Mouse (Mus musculus) hindbrain, embryonic 15.5 days (tissue): ENCODE data around the gene Gm28047. TPM values are rescaled to one million over a fixed set of nuclear protein-coding genes. Genes with fewer than 3 reads are reported as not detected.

Experiments
- ATAC-seq: fragments of 200-750 bp; cut with Nextera tagmentation; 2 replicates; pipeline ENCODE4 v1.8.0; 2017; ENCODE audit warnings: low read depth, moderate number of reproducible peaks, moderate TSS enrichment; ENCODE audit not compliant: low FRiP score
- H3K27ac ChIP-seq: fragments of 300-500 bp; sonication (generic); replicated peaks from 2 replicates; pipeline ENCODE4 v1.5.1; 2015; ENCODE audit warnings: mild to moderate bottlenecking, inconsistent platforms
- H3K27me3 ChIP-seq: fragments of 300-500 bp; sonication (generic); 2 replicates; pipeline ENCODE4 v1.6.1; 2015; ENCODE audit warnings: control low read depth, inconsistent platforms
- H3K36me3 ChIP-seq: fragments of 300-500 bp; sonication (generic); 2 replicates; pipeline ENCODE4 v1.6.1; 2015; ENCODE audit warnings: control low read depth, inconsistent platforms
- H3K4me1 ChIP-seq: fragments of 300-500 bp; sonication (generic); replicated peaks from 2 replicates; pipeline ENCODE4 v1.6.1; 2015; ENCODE audit warnings: control low read depth, inconsistent platforms
- H3K4me2 ChIP-seq: fragments of 300-500 bp; sonication (generic); 2 replicates; pipeline ENCODE4 v1.6.1; 2015; ENCODE audit warnings: moderate library complexity, mild to moderate bottlenecking, inconsistent platforms
- H3K4me3 ChIP-seq: fragments of 300-500 bp; sonication (generic); 2 replicates; pipeline ENCODE4 v1.5.1; 2015; ENCODE audit warnings: mild to moderate bottlenecking, inconsistent platforms
- H3K9ac ChIP-seq: fragments of 300-500 bp; sonication (generic); 2 replicates; pipeline ENCODE4 v1.6.1; 2015; ENCODE audit warnings: inconsistent platforms
- H3K9me3 ChIP-seq: fragments of 300-500 bp; sonication (generic); 2 replicates; pipeline ENCODE4 v1.6.1; 2016; ENCODE audit warnings: control low read depth, inconsistent platforms
- WGBS: fragments of 180-500 bp; shearing (Covaris S2); methylation state at CpG from one replicate; pipeline ENCODE4 v1.1.7; 2015; 5-methylcytosine and 5-hydroxymethylcytosine counted together
- polyA plus RNA-seq: library from polyadenylated mRNA; unstranded; fragments of >200 nt; fragmentation: Nextera tagmentation; extraction: Ambion mirVana; gene quantifications from 2 replicates; pipeline ENCODE4 v1.2.1, GENCODE M21; 2015

Gene Gm28047
- polyA plus RNA-seq, 1 experiment from 2014 or later: not detected

DNA sequence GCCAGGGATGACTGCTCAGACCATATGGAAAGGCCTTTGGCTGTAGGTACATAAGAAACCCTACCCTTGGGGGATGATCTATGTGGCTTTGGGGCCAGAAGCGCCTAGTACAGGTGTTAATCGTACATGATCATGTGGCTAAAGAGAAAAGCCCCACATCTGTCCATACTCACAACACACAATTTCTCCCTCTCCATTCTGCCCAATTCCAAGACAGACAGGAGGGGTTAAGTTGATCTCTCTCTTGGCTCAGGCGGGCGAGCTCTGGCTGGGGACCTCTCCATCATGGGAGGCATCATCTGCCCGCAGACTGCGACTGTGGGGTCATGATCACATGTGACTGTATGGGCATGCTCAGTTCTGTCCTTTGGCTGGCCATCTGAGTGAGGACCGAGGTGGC, 90.9 kb downstream of the Gm28047 start:
- H3K27me3 ChIP-seq: no peaks in the 10 kb centered on the region
- no peaks in the 10 kb centered on the region for H3K9me3 ChIP-seq
- H3K36me3 ChIP-seq: peaks cover 69% of the 10 kb centered on the region
- H3K9ac ChIP-seq: no peak overlapping the region
- H3K4me2 ChIP-seq: no peak overlapping the region
- H3K4me1 ChIP-seq: no peaks in the 10 kb centered on the region
- no peak overlapping the region for H3K4me3 ChIP-seq
- H3K27ac ChIP-seq: no peak overlapping the region
- 89% methylated on average over 7 of the region's 7 CpGs for WGBS
- no peak for ATAC-seq

DNA sequence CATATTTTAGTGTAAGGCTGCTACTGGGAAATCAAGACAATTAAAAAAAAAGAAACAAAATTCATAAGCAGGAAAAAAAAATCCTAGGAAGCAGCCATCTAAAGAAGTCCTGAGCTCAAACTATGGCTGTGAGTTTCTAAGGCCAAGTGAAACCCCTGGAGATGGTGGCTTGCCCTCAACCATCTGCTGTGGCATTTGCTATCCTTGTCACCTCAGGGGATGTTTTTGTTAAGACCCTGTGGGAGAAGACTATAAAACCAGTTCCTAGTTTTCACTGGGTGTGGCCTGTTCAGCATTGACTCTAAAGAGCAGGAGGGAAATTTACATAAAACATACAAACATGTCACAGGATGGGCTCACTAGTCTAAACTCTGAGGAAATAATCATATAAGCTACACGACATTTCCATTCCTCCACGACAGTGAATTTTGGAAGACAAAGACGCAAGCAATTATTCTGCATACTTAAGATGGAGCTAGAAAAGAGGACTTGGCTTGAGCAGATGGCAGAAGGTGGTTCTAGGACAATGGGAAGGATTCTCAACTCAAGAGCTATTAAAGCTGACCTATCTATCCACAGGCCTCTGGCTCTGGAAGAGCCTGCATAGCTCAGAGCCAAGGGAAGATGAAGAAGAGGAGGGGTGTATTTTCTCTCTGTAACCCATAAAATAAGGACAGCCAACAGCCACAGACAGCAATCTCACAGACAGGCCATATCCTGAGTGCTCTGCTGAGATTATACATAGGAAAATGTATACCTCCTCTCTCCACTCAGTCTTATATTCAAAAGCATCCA, 92.6 kb downstream of the Gm28047 start:
- H3K9me3 ChIP-seq: no peaks in the 10 kb centered on the region
- 84% methylated on average over 3 of the region's 3 CpGs for WGBS
- H3K27me3 ChIP-seq: no peaks in the 10 kb centered on the region
- H3K4me1 ChIP-seq: no peaks in the 10 kb centered on the region
- peaks cover 80% of the 10 kb centered on the region for H3K36me3 ChIP-seq
- H3K4me2 ChIP-seq: no peak overlapping the region
- no peak for ATAC-seq
- no peak overlapping the region for H3K9ac ChIP-seq
- no peak overlapping the region for H3K27ac ChIP-seq
- no peak overlapping the region for H3K4me3 ChIP-seq

DNA sequence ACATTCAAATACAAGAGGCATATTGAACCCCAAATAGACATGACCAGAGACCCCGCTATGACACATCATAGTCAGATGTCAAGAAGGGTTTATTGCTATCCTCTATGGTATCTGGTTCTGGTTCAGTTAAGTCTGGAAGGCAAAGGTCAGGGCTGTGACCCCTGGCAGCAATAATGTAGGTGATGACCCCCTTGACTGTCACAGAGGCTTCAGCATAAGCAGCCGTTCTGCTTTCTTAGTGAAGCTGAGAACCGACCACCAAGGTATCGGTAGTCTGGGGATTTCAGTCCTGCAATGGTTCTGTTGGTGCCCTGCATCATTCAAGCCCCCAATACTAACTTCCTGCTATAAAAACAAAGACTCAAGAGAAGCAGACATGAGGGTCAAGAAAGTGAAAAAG, 93.3 kb downstream of the Gm28047 start:
- WGBS: 92% methylated on average over 4 of the region's 4 CpGs
- no peak overlapping the region for H3K27ac ChIP-seq
- no peak for ATAC-seq
- H3K4me1 ChIP-seq: no peaks in the 10 kb centered on the region
- H3K9me3 ChIP-seq: no peaks in the 10 kb centered on the region
- H3K4me2 ChIP-seq: no peak overlapping the region
- H3K36me3 ChIP-seq: peaks cover 76% of the 10 kb centered on the region
- no peak overlapping the region for H3K4me3 ChIP-seq
- H3K9ac ChIP-seq: no peak overlapping the region
- H3K27me3 ChIP-seq: no peaks in the 10 kb centered on the region

DNA sequence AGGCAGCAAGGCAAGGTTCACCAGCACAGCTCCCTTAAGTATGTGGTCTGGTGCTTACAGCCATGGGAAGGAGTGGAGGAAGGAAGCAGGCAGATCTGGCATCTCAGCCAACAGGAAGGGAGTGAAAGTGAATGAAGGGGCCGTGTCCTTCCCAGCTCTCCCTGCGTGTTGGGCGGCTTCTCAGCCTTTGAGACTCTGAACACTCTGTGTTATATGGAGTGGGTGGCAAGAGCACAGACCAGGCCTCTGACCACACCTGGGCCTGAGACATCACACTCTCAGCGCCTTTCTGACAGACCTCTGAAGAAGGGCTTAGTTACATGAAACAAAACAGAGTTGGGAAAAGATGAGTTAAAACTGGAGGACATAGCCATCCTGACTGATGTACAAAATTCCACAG, 94.3 kb downstream of the Gm28047 start:
- peaks cover 68% of the 10 kb centered on the region for H3K36me3 ChIP-seq
- H3K4me2 ChIP-seq: no peak overlapping the region
- no peak overlapping the region for H3K4me3 ChIP-seq
- H3K9me3 ChIP-seq: no peaks in the 10 kb centered on the region
- no peaks in the 10 kb centered on the region for H3K27me3 ChIP-seq
- no peak overlapping the region for H3K27ac ChIP-seq
- no peaks in the 10 kb centered on the region for H3K4me1 ChIP-seq
- 87% methylated on average over 4 of the region's 4 CpGs for WGBS
- H3K9ac ChIP-seq: no peak overlapping the region
- ATAC-seq: no peak

DNA sequence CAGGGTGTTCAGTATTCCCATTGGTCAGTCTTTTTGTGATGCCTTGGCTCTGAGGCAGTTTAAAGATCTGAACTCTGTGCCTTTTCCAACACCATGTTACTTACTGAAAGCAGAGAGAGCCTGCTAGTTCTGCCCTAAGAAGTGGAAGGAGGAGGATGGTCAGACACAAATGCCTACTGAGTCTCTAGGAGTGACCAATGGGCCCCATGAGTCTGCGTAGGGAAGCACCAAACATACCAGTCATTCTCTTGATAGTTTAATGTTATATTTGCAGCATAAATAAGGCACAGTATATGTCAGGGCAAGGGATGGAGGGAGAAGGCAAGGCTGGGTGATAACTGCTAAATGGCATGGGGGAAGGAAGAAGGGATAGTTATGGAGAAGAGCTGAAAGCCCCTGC, 96.5 kb downstream of the Gm28047 start:
- no peaks in the 10 kb centered on the region for H3K9me3 ChIP-seq
- H3K4me2 ChIP-seq: no peak overlapping the region
- ATAC-seq: no peak
- H3K27me3 ChIP-seq: no peaks in the 10 kb centered on the region
- no peaks in the 10 kb centered on the region; the same call in 1 of the 2 replicates for H3K4me1 ChIP-seq
- 94% methylated on average over 1 of the region's 1 CpGs for WGBS
- no peak overlapping the region for H3K9ac ChIP-seq
- peaks cover 61% of the 10 kb centered on the region for H3K36me3 ChIP-seq
- no peak overlapping the region for H3K27ac ChIP-seq
- no peak overlapping the region for H3K4me3 ChIP-seq

DNA sequence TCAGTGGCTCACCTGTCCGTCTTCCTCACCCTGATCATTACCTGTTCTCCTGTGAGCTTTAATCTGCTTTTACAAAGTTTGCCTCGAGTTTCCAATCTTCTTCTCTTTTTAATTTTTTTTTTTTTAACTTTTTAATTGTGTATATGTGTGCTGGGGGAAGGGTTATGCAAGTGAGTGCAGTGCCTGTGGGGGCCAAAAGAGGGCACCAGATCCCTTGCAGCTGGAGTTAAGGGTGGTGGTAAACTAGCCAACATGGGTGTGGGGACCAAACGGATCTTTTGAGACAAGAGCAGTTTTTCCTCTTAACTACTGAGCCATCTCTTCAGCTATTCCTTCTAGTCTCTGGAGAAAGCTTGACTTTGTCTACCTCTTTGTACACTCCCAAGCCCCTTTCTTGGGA, 96.9 kb downstream of the Gm28047 start:
- Histone ChIP-seq H3K4me3 (no peak overlapping the region), H3K4me2 (no peak overlapping the region), H3K9ac (no peak overlapping the region), H3K27ac (no peak overlapping the region), H3K4me1 (no peaks in the 10 kb centered on the region; the same call in 1 of the 2 replicates), H3K9me3 (no peaks in the 10 kb centered on the region), H3K27me3 (no peaks in the 10 kb centered on the region), H3K36me3 (peaks cover 57% of the 10 kb centered on the region)
- ATAC-seq: no peak
- 79% methylated on average over 3 of the region's 3 CpGs for WGBS

DNA sequence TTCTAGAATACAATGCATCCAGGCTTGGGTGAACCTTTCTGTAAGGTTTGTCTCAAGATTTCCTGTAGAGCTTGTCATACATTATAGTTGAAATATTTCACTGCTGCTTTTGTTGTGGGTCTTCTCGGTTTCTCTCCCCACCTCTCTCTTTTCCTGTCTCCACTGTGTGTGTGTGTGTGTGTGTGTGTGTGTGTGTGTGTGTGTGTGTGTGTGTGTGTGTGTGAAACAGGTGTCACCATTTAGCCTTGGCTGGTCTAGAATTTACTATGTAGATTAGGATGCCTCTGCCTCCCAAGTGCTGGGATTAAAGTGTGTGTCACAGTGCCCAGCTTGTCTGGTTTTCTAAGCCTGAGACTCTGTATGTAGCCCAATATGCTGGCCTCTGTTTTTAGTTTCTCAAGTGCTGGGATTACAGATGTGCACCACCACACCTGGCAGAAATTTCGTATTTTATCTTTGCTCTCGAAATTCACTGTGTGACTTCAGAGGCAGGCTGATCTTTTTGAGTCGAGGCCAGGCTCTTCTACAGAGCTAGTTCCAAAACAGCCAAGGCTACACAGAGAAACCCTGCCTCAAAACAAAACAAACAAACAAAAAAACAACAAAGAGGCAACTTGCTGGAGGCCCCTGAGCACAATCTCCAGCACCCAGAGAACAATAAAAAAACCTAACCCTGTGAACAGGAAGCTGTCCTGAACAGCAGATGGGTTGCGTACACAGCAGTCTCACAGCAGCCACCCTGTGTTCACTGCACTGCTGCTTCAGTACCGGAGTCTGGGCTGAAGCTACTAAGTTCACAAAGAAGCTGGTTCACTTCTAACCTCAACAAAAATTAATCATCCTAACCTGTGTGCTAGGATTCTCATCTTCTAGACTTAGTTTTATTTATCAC, 98.5 kb downstream of the Gm28047 start:
- peaks cover 58% of the 10 kb centered on the region for H3K36me3 ChIP-seq
- WGBS: 86% methylated on average over 6 of the region's 6 CpGs
- ATAC-seq: no peak

DNA sequence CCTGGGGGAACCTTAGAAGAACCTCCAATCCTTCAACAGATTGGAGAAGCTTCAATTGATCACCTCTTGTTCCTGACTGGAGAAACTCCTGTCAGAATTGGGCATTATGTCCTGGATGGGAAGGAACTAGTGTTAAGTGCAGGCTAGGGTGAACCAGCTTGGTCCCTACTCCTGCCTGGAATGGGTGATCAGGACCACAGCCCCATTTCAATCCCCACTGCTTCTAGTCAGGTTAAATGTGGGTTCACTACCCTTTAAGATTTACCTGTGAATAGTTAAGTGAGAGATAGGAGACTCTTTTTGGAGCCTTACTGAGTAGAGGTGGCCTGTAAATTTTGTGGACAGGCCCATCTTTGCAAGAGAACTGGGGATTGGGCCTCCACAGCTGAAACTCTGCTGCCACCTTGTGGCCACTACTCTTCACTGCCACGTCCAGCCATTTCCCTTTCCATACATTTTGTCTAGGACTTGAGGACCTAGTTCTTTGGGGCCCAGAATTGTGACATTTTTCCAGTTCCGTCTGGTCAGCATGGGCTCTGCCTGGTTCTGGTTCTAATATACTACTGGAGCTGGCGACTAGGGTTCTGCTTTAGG, 99.9 kb downstream of the Gm28047 start, which contains the start of gene Npff:
TSS of gene Npff (minus strand) at position 51 of the 594 bp plus-strand sequence.
- peak; percentile 52; the same call in 1 of the 2 replicates for ATAC-seq
- no peak within 1 kb of the TSS for H3K4me3 ChIP-seq
- no peak within 1 kb of the TSS for H3K4me2 ChIP-seq
- no peak within 1 kb of the TSS; the same call in 1 of the 2 replicates for H3K9ac ChIP-seq
- H3K9me3 ChIP-seq: no peaks in the 10 kb centered on the region
- peaks cover 6% of the 10 kb centered on the region for H3K4me1 ChIP-seq
- H3K27me3 ChIP-seq: no peaks in the 10 kb centered on the region
- peaks cover 46% of the 10 kb centered on the region for H3K36me3 ChIP-seq
- WGBS: 6% methylated on average over 3 of the region's 3 CpGs
- H3K27ac ChIP-seq: peak within 1 kb of the TSS; percentile 56

More for the DNA sequence above, 98.5 kb downstream of the Gm28047 start:
- H3K9ac ChIP-seq: no peak overlapping the region
- no peaks in the 10 kb centered on the region for H3K27me3 ChIP-seq
- H3K4me1 ChIP-seq: no peaks in the 10 kb centered on the region; the same call in 1 of the 2 replicates
- H3K27ac ChIP-seq: no peak overlapping the region
- H3K9me3 ChIP-seq: no peaks in the 10 kb centered on the region
- H3K4me3 ChIP-seq: no peak overlapping the region
- no peak overlapping the region for H3K4me2 ChIP-seq

DNA sequence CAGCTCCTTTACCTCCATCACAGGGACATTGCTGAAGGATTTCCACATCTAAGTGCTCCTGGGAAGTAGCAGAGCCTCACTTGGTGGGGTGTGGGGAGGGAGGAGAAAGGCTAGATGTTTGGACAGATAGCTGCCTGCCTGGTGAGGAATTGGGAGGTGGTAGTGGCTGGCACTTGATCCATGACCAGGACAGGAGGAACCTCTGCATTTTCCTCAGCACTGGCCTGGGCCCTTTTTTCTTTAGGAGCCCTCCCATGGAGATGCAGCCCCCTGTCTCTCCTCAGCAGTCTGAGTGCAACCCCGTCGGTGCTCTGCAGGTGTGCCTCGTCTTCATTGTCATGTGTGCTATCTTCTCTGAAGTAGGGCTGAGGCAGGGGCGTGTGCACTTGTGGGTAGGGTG, 103.4 kb downstream of the Gm28047 start:
- H3K27ac ChIP-seq: no peak overlapping the region
- no peak overlapping the region for H3K9ac ChIP-seq
- H3K4me1 ChIP-seq: peaks cover 17% of the 10 kb centered on the region
- 80% methylated on average over 4 of the region's 4 CpGs for WGBS
- H3K27me3 ChIP-seq: no peaks in the 10 kb centered on the region
- H3K4me2 ChIP-seq: no peak overlapping the region
- H3K36me3 ChIP-seq: peaks cover 19% of the 10 kb centered on the region
- H3K9me3 ChIP-seq: no peaks in the 10 kb centered on the region
- H3K4me3 ChIP-seq: no peak overlapping the region
- ATAC-seq: no peak

DNA sequence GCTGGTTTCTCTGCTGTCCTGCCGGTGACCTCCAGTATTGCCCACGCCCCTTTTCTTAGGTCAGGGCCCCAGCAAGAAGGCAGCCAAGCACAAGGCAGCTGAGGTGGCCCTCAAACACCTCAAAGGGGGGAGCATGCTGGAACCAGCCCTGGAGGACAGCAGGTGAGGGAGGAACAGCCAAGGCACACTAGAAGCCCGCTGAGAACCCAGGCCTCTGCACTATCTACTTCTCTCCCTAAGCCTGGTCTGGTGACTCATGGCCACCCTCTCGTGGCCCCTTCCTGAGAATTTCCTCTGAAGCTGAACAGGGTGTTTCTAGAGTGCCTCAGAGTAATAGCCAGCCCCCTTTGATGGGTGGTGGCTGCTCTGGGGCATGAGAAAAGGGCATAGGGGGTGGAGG, 104.5 kb downstream of the Gm28047 start:
- Histone ChIP-seq H3K4me1 (peaks cover 26% of the 10 kb centered on the region), H3K9me3 (no peaks in the 10 kb centered on the region), H3K4me3 (no peak overlapping the region), H3K27ac (no peak overlapping the region), H3K9ac (no peak overlapping the region), H3K4me2 (no peak overlapping the region), H3K27me3 (no peaks in the 10 kb centered on the region), H3K36me3 (peaks cover 19% of the 10 kb centered on the region)
- WGBS: 83% methylated on average over 4 of the region's 4 CpGs
- no peak for ATAC-seq

DNA sequence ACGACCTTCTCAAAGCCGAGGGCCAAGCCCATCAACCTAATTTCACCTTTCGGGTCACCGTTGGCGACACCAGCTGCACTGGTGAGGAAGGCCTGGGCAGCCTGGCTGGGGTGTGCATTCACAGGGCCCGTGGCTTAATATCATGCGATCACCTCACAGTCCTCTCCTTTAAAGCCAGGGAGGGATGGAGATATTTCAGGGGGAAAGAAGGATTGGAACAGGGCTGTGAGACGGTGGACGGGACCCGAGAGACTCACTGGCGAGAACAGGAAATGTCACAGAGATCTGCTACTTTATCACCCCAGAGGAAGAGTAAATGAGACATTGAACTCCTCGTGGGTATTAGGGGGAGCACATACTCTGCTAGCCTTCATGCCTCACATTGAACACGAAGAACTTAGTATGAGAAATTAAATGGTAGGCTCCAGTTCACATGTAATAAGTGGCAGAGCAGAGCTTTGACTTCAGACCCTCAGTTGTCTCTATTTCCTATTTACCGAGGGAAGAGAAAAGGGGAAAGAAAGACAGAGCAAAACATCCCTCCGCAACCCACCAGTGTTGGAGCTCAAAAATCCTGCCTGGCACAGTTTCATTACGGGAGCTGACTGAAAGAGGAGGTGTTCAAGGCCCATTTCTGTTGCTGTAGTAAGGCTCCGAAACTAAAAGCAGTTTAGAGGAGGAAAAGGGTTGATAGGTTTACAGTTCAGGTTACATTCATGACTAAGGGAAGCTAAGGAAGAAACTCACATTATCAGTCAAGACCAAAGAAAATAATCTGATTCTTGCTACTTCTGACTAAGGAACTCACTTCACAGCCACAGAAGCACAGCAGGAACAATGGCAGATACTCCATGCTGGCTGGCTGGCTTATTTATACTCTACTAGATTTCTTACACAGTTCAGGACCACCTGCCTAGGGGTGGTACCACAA, 105.4 kb downstream of the Gm28047 start:
- Histone ChIP-seq H3K4me3 (peak overlapping the region; percentile 75), H3K9me3 (no peaks in the 10 kb centered on the region), H3K9ac (peak overlapping the region; percentile 92), H3K4me1 (peaks cover 35% of the 10 kb centered on the region), H3K27me3 (no peaks in the 10 kb centered on the region), H3K4me2 (peak overlapping the region; percentile 85), H3K36me3 (peaks cover 19% of the 10 kb centered on the region), H3K27ac (peak overlapping the region; percentile 100)
- WGBS: 63% methylated on average over 17 of the region's 17 CpGs
- ATAC-seq: no peak
